Mouse (Mus musculus): Measurements from ENCODE around the gene Scfd2. TPM values are rescaled to one million over a fixed set of nuclear protein-coding genes. Genes with fewer than 3 reads are reported as not detected.

Scfd2 gene
- polyA plus RNA-seq, 1 experiment, result 16.2 TPM

GRCm38 (mm10) chr5:74285289-74285688 lies 246.3 kb downstream of the Scfd2 start:
- DNase-seq (ENCODE audit: extremely low spot score in 1 of 2, low spot score in 1 of 2), result no peak

DNA sequence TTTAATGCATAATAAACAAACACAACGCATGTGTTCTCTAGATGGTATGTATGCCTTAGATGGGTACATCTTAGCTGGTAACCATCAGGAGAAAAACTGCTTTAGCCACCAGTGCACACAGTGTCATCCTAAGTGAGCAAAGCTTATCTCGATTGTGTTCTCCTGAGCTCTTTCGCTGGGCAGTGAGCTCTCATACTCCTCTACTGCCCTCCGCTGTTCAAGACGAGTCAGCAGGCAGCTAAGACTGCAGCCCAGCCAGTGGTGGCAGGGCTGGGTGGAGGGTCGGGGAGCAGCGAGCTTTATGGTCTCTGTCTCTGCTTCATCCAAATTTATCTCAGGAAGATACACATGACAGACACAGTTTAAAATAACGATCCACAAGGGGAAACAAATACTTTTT lies 248.0 kb downstream of the Scfd2 start:
- peak in 1 of 2 experiments; percentile 63 for DNase-seq (ENCODE audit: extremely low spot score in 1 of 2, low spot score in 1 of 2)

DNA sequence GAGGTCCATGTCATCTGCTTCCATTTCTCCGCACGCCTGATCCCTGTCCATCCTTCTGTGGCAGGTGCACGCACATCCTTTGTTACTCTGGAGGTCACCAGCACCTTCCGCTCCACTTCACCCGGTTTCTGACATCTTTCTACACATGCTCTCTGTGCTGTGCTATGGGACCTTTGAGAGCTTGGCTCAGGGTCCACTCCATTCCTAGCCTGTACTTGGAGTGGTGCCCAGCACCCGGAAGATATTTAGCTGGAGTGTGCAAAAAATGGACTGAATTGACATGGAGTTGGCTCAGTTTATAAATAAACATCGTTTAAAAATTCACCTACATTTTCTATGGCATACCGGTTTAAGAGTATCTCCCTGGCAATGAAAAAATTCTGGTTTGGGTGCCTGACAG lies 250.1 kb downstream of the Scfd2 start:
- no peak for DNase-seq (ENCODE audit: extremely low spot score in 1 of 2, low spot score in 1 of 2)

DNA sequence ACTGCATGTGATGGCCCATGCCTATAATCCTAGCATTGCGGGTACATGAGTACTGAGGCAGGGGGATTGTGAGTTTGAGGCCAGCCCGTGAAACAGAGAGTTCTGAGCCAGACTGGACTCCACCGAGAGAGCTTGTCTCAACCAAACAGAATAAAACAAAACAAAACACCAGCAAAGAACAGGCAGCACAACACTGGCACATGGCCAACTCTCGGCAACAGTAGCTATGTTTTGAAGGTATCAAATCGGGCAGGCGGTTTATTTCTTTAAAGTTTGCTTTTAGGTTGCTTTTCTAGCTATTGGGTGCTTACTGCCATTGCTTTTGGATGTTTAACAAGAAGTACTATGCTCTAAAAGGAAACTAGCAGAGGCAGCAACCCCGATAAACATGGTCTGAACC lies 251.9 kb downstream of the Scfd2 start:
- DNase-seq (ENCODE audit: extremely low spot score in 1 of 2, low spot score in 1 of 2), result no peak

DNA sequence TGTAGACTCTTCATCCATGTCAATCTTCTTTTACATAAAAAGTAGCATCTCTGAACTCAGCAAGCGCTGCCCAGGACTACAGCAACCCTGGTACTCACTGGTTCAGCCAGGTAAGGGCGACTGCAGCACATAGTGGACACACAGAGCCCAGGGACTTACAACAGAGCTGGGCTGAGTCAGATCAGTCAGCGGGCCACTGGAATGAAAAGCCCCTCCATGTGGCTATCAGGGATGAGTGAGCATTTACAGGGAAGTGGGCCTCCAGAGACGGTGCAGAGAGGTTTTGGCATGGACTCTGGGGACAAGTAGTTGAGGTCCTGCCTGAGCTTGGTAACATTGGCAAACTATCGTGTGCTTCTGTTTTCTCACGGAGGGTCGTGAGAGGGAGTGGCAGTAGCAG lies 253.1 kb downstream of the Scfd2 start:
- no peak for DNase-seq (ENCODE audit: extremely low spot score in 1 of 2, low spot score in 1 of 2)

DNA sequence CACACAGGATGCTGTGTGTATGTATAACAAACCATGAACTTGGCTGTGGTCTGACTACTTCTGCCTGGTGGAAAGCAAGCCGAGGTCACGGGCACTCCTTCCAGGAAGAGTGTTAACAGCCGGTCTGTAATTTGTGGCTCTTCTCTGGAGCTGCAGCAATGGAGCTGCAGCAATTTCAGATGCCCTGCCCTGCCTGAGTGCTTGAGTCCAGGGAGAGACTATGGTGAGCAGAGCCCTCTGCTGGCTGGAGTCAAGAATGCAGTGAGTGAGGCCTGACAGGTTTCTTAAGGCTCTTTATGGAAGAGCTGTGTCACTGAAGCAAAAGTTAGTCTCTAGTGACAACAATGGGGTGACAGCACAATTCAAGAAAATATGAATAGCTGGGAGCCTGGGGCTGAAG lies 253.8 kb downstream of the Scfd2 start:
- peak; percentile 83 to 98 for DNase-seq (ENCODE audit: extremely low spot score in 1 of 2, low spot score in 1 of 2)

GRCm38 (mm10) chr5:74277216-74277615 lies 254.3 kb downstream of the Scfd2 start:
- peak; percentile 58 to 62 for DNase-seq (ENCODE audit: extremely low spot score in 1 of 2, low spot score in 1 of 2)

GRCm38 (mm10) chr5:74273313-74273712 lies 258.2 kb downstream of the Scfd2 start:
- DNase-seq (ENCODE audit: extremely low spot score in 1 of 2, low spot score in 1 of 2), result no peak

DNA sequence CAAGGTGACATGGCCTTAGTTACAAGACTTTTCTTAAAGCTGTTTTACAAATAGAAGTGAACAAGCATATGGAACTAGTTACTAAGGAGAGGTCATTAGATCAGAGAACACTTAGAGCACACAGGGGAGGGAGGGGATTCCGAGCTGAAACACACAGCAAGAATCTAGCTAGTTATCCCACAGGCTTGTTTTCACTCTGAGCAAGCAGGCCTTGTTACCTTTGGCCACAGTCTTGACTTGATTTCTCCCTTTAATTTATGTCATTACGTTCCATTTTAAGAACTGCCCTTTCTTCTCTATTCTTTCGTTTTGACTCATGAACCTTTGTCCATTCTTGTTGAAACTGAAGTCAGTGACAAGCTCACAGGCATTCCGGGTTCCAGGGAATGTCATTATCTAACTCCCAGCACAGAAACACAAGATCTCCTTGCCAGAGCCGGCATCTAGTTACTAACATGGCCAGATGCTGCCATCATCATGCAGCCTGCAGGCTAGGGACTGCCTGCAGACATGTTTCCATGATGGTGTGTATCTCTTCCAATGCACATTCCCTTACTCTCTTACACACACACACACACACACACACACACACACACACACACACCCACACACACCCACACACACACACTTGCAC lies 263.7 kb downstream of the Scfd2 start:
- DNase-seq (ENCODE audit: extremely low spot score in 1 of 2, low spot score in 1 of 2), result no peak

GRCm38 (mm10) chr5:74267196-74267595 lies 264.4 kb downstream of the Scfd2 start:
- DNase-seq (ENCODE audit: extremely low spot score in 1 of 2, low spot score in 1 of 2), result no peak

- no peak for DNase-seq (ENCODE audit: extremely low spot score in 1 of 2, low spot score in 1 of 2)
Measured at GRCm38 (mm10) chr5:74266476-74266819, 265.1 kb downstream of the Scfd2 start.

GRCm38 (mm10) chr5:74265601-74266475 lies 265.7 kb downstream of the Scfd2 start:
- no peak for DNase-seq (ENCODE audit: extremely low spot score in 1 of 2, low spot score in 1 of 2)

- no peak for DNase-seq (ENCODE audit: extremely low spot score in 1 of 2, low spot score in 1 of 2)
Measured at GRCm38 (mm10) chr5:74265151-74265550, 266.4 kb downstream of the Scfd2 start.

- DNase-seq (ENCODE audit: extremely low spot score in 1 of 2, low spot score in 1 of 2), result no peak
Measured at GRCm38 (mm10) chr5:74264541-74264940, 267.0 kb downstream of the Scfd2 start.

GRCm38 (mm10) chr5:74261016-74261415 lies 270.5 kb downstream of the Scfd2 start:
- DNase-seq (ENCODE audit: extremely low spot score in 1 of 2, low spot score in 1 of 2), result no peak

DNA sequence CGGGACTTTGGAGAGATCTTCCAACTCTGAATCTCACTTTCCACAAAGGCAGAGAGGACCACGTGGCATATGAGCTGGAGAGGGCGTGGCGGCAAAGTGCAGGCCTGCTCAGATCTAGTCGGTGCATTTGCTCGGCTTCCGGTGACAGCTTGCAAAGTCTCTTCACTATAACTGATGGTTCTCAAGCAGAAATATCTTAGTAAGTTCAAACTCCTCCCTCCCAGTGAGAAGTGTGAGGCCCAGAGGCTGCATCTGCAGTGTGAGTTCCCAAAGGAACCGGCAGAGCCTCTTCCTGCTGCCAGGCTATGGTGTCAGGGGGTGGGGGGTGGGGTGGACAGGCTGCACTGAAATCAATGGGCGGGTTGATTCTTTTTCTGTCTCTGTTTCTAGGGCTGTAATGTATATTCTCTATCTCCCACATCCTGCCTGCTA lies 271.2 kb downstream of the Scfd2 start:
- peak in 1 of 2 experiments; percentile 66 for DNase-seq (ENCODE audit: extremely low spot score in 1 of 2, low spot score in 1 of 2)

GRCm38 (mm10) chr5:74256705-74257104 lies 274.9 kb downstream of the Scfd2 start:
- DNase-seq (ENCODE audit: extremely low spot score in 1 of 2, low spot score in 1 of 2), result no peak

GRCm38 (mm10) chr5:74254996-74255395 lies 276.6 kb downstream of the Scfd2 start:
- DNase-seq (ENCODE audit: extremely low spot score in 1 of 2, low spot score in 1 of 2), result peak; percentile 60

GRCm38 (mm10) chr5:74253724-74254328 lies 277.7 kb downstream of the Scfd2 start:
- no peak for DNase-seq (ENCODE audit: extremely low spot score in 1 of 2, low spot score in 1 of 2)

DNA sequence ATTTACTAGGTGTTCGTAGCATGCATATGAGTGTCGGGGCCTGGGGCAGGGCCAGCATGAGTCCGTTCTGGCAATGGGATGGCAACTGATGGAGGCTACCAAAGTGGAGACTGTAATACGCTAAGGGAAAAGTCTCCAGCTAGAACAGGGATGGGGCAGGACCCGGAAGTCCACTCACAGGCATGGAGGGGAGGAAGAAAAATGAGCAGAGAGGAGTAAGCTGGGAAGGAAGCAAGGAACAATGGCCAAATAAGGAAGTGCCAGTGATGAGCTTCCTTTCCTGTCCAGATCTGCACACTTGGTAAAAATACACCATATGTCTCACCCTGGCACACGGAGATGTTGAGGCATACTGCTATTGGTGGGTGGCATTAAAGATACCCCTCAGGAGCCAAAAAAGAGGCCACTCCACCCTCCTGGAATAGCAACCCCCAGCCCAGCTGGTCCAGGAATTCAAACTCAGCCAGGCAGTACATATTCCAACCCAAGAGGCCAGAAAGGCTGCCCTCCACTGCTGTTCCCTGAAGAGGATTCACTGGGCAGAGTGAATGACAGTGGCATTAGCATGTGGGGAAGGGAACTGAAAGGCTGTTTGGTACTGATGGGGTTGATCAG lies 278.8 kb downstream of the Scfd2 start:
- peak; percentile 72 to 79 for DNase-seq (ENCODE audit: extremely low spot score in 1 of 2, low spot score in 1 of 2)

GRCm38 (mm10) chr5:74250947-74251346 lies 280.6 kb downstream of the Scfd2 start:
- no peak for DNase-seq (ENCODE audit: extremely low spot score in 1 of 2, low spot score in 1 of 2)

Measured in frontal cortex, adult 2 months (tissue).